Mouse (Mus musculus) midbrain, embryonic 16.5 days (tissue): ENCODE measurements around the gene Flywch1. TPM values are rescaled to one million over a fixed set of nuclear protein-coding genes. Genes with fewer than 3 reads are reported as not detected.
A peak's percentile ranks its signal among the peaks of the same experiment; 100 is the strongest.

ENCODE experiments used
- ATAC-seq: fragments of 200-750 bp; cut with Nextera tagmentation; 2 replicates; pipeline ENCODE4 v1.8.0; 2017; ENCODE audit warnings: moderate TSS enrichment
- H3K27ac ChIP-seq: fragments of 300-500 bp; sonication (generic); 2 replicates; pipeline ENCODE4 v1.5.1; 2014; ENCODE audit warnings: mild to moderate bottlenecking, low read length, mixed read lengths
- H3K27me3 ChIP-seq: fragments of 300-500 bp; sonication (generic); 2 replicates; pipeline ENCODE4 v1.6.1; 2014; ENCODE audit warnings: low read depth, low read length, mixed read lengths; ENCODE audit not compliant: control insufficient read depth, insufficient read depth
- H3K36me3 ChIP-seq: fragments of 300-500 bp; sonication (generic); 2 replicates; pipeline ENCODE4 v1.6.1; 2014; ENCODE audit warnings: mild to moderate bottlenecking, low read length, moderate library complexity, mixed read lengths; ENCODE audit not compliant: control insufficient read depth, insufficient read depth
- H3K4me1 ChIP-seq: fragments of 300-500 bp; sonication (generic); 2 replicates; pipeline ENCODE4 v1.6.1; 2014; ENCODE audit warnings: mild to moderate bottlenecking, low read length, mixed read lengths; ENCODE audit not compliant: control insufficient read depth, insufficient read depth
- H3K4me2 ChIP-seq: fragments of 300-500 bp; sonication (generic); 2 replicates; pipeline ENCODE4 v1.6.1; 2014; ENCODE audit warnings: mild to moderate bottlenecking, low read length, mixed read lengths
- H3K4me3 ChIP-seq: fragments of 300-500 bp; sonication (generic); 2 replicates; pipeline ENCODE4 v1.5.1; 2014; ENCODE audit warnings: low read depth, mild to moderate bottlenecking, low read length, moderate library complexity, mixed read lengths
- H3K9ac ChIP-seq: fragments of 300-500 bp; sonication (generic); 2 replicates; pipeline ENCODE4 v1.6.1; 2014; ENCODE audit warnings: low read depth, low read length, mixed read lengths
- H3K9me3 ChIP-seq: fragments of 300-500 bp; sonication (generic); replicated peaks from 2 replicates; pipeline ENCODE4 v1.6.1; 2014; ENCODE audit warnings: mild to moderate bottlenecking, low read length, mixed read lengths; ENCODE audit not compliant: control insufficient read depth, poor library complexity, severe bottlenecking
- WGBS: fragments of 180-500 bp; shearing (Covaris S2); extraction: QIAGEN DNeasy Blood & Tissue Kit; methylation state at CpG from one replicate; pipeline ENCODE4 v1.1.7; 2014; 5-methylcytosine and 5-hydroxymethylcytosine counted together
- polyA plus RNA-seq: library from polyadenylated mRNA; unstranded; fragments of >200 nt; fragmentation: Nextera tagmentation; extraction: Ambion mirVana; gene quantifications from 2 replicates; pipeline ENCODE4 v1.2.1, GENCODE M21; 2015

Gene Flywch1
- polyA plus RNA-seq, 1 experiment from 2014 or later = 205 TPM

DNA sequence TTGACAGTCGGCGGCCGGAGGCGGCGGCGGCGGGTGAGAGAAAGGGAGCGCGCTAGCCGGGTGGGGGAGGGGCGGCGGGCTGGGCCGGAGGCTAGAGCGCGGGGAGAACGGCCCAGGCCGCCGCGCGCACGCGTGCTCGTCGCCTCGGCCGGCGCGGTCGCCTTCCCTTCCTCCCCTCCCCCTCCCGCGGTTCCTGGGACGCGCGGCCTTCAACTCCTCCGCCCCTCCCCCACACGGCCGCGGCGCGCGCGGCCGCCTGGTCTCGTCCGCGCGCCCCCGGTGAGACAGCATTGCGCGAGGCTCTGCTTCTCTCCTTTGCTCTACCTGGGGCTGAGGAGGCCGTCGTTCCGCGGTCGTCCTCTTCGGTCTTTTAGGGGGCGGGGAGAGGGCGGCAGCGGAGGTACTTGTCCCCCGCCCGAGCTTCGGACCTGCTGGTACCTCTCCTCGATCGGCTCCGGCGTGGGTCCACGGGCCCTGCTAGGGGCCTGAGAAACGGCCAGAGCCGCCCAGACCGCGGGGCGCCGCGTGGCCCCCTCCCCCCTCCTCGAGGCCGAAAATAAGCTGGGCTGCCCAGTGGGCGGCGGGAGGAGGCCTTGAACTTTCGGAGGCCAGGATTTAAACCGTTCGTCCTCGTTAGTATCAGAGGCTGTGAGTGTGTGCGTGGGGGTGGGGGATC, 32.1 kb upstream of the Flywch1 start:
- WGBS = under 1% methylated on average over 55 of the region's 83 CpGs
- H3K9ac ChIP-seq = peak overlapping the region; percentile 92
- H3K4me2 ChIP-seq = peak overlapping the region; percentile 75
- H3K4me1 ChIP-seq = peaks cover 28% of the 10 kb centered on the region
- H3K27me3 ChIP-seq = no peaks in the 10 kb centered on the region
- H3K4me3 ChIP-seq = peak overlapping the region; percentile 83
- peak overlapping the region; percentile 98 for H3K27ac ChIP-seq
- H3K9me3 ChIP-seq = no peaks in the 10 kb centered on the region
- ATAC-seq = peak; percentile 73
- H3K36me3 ChIP-seq = peaks cover 5% of the 10 kb centered on the region; the same call in 1 of the 2 replicates

DNA sequence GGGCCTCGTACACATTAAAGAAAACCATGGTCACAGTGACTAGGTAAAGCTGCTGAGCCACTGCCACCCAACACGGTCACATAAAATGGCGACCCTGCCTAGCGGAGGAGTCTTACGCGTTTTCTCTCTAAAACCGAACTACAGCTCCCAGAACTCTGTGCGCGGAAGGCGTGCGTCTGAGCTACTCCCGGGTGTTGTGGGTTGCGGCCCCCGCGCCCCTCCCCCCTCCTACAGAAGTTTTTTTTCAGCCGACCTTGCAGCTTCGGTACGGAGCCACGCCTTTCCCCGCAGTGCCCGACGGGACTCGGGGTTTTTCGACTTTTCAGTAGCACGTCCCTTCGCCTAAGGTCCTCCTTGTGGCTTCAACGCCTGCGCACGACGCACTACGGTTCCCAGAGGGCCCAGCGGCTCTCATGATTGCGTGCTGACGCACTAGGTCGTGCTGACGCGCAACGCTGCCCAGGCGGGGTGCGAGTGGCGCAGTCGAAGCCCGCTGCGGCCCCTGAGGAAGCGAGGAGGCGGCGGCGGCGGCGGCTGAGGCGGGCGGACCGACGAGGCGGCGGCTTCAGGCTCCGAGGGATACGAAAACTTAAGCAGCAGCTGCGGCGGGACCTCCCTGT, 31.5 kb upstream of the Flywch1 start:
- ATAC-seq = peak; percentile 99
- H3K36me3 ChIP-seq = no peaks in the 10 kb centered on the region
- H3K9me3 ChIP-seq = no peaks in the 10 kb centered on the region
- H3K4me1 ChIP-seq = peaks cover 28% of the 10 kb centered on the region
- under 1% methylated on average over 59 of the region's 60 CpGs for WGBS
- peak overlapping the region; percentile 53 for H3K4me2 ChIP-seq
- H3K27ac ChIP-seq = peak overlapping the region; percentile 98
- H3K9ac ChIP-seq = peak overlapping the region; percentile 92
- peak overlapping the region; percentile 83 for H3K4me3 ChIP-seq
- no peaks in the 10 kb centered on the region for H3K27me3 ChIP-seq

GRCm38 (mm10) chr17:23801627-23802026, 30.2 kb upstream of the Flywch1 start:
- H3K36me3 ChIP-seq = no peaks in the 10 kb centered on the region
- peaks cover 20% of the 10 kb centered on the region for H3K4me1 ChIP-seq
- no peak overlapping the region for H3K9ac ChIP-seq
- H3K4me2 ChIP-seq = no peak overlapping the region
- no peak for ATAC-seq
- WGBS = 92% methylated on average over 10 of the region's 10 CpGs
- no peaks in the 10 kb centered on the region for H3K27me3 ChIP-seq
- no peak overlapping the region for H3K4me3 ChIP-seq
- no peak overlapping the region for H3K27ac ChIP-seq
- H3K9me3 ChIP-seq = no peaks in the 10 kb centered on the region

DNA sequence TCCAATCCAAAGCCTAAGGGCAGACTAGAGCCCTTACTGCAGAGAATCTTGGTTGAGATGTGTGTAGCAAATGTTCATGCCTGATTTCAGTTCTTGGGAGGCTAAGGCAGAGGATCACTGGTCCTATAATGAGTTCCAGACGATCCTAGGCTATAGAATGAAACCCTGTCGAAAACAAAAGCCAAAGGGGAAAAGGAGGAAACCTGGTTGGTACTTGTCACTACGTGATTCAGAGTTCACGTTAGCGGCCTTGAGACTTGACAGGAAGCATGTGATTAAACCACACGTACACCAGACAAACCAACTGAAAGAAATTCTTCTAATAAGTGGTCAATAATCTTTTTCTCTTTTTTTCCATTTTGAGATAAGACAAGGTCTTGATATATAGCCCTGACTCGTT, 25.9 kb upstream of the Flywch1 start:
- no peaks in the 10 kb centered on the region for H3K36me3 ChIP-seq
- no peaks in the 10 kb centered on the region for H3K27me3 ChIP-seq
- no peak overlapping the region for H3K4me2 ChIP-seq
- ATAC-seq = no peak
- H3K9me3 ChIP-seq = no peaks in the 10 kb centered on the region
- H3K9ac ChIP-seq = no peak overlapping the region
- no peak overlapping the region for H3K27ac ChIP-seq
- no peak overlapping the region for H3K4me3 ChIP-seq
- 85% methylated on average over 7 of the region's 7 CpGs for WGBS
- peaks cover 5% of the 10 kb centered on the region; the same call in 1 of the 2 replicates for H3K4me1 ChIP-seq

GRCm38 (mm10) chr17:23795323-23795722, 23.9 kb upstream of the Flywch1 start:
- H3K27me3 ChIP-seq = no peaks in the 10 kb centered on the region
- ATAC-seq = no peak
- H3K9ac ChIP-seq = no peak overlapping the region
- H3K4me2 ChIP-seq = no peak overlapping the region
- H3K27ac ChIP-seq = no peak overlapping the region
- H3K4me1 ChIP-seq = peaks cover 11% of the 10 kb centered on the region; the same call in 1 of the 2 replicates
- H3K4me3 ChIP-seq = no peak overlapping the region
- 95% methylated on average over 8 of the region's 8 CpGs for WGBS
- no peaks in the 10 kb centered on the region for H3K9me3 ChIP-seq
- no peaks in the 10 kb centered on the region for H3K36me3 ChIP-seq

DNA sequence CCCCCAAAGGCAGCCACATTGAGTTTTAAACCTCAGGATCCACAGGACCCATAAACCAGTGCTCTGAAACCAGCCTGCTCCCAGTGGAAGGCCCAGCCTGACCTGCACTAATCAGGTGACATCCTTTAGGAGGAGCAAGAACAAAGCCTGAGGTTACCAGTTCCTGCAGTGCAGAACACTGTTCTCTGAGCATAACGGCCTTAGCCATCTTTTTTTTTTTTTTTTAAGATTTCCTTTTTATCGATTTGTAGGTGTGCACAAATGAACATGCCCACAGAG, 19.6 kb upstream of the Flywch1 start:
- H3K4me2 ChIP-seq = peak overlapping the region; percentile 78
- 38% methylated on average over 2 of the region's 2 CpGs for WGBS
- H3K4me3 ChIP-seq = peak overlapping the region; percentile 52
- no peaks in the 10 kb centered on the region for H3K27me3 ChIP-seq
- peak overlapping the region; percentile 98 for H3K27ac ChIP-seq
- H3K4me1 ChIP-seq = peaks cover 23% of the 10 kb centered on the region
- peak overlapping the region; percentile 94 for H3K9ac ChIP-seq
- no peaks in the 10 kb centered on the region for H3K36me3 ChIP-seq
- no peaks in the 10 kb centered on the region for H3K9me3 ChIP-seq
- no peak for ATAC-seq

GRCm38 (mm10) chr17:23790269-23791078, 19.1 kb upstream of the Flywch1 start, which contains the start of gene Srrm2:
TSS of gene Srrm2 (plus strand) at chr17:23790532.
- WGBS = 2% methylated on average over 29 of the region's 29 CpGs
- Histone ChIP-seq H3K4me1 (peaks cover 23% of the 10 kb centered on the region), H3K27me3 (no peaks in the 10 kb centered on the region)

GRCm38 (mm10) chr17:23789749-23790268, 18.4 kb upstream of the Flywch1 start:
- peak overlapping the region; percentile 94 for H3K9ac ChIP-seq
- WGBS = 6% methylated on average over 8 of the region's 8 CpGs
- H3K9me3 ChIP-seq = no peaks in the 10 kb centered on the region
- H3K36me3 ChIP-seq = no peaks in the 10 kb centered on the region
- peak overlapping the region; percentile 52 for H3K4me3 ChIP-seq
- peak overlapping the region; percentile 98 for H3K27ac ChIP-seq
- H3K4me2 ChIP-seq = peak overlapping the region; percentile 78
- peaks cover 29% of the 10 kb centered on the region for H3K4me1 ChIP-seq
- no peak for ATAC-seq
- no peaks in the 10 kb centered on the region for H3K27me3 ChIP-seq

More at GRCm38 (mm10) chr17:23790269-23791078, 19.1 kb upstream of the Flywch1 start, which contains the start of gene Srrm2:
- H3K36me3 ChIP-seq = no peaks in the 10 kb centered on the region
- no peaks in the 10 kb centered on the region for H3K9me3 ChIP-seq
- H3K9ac ChIP-seq = peak within 1 kb of the TSS; percentile 94
- peak within 1 kb of the TSS; percentile 78 for H3K4me2 ChIP-seq
- H3K27ac ChIP-seq = peak within 1 kb of the TSS; percentile 98
- ATAC-seq = peak; percentile 5; the same call in 1 of the 2 replicates
- peak within 1 kb of the TSS; percentile 52 for H3K4me3 ChIP-seq
